Mouse (Mus musculus): ENCODE measurements at regions not wholly inside any gene's neighbourhood (a gene's known extent, or its start where the extent isn't known, plus 50 kb on each side); places are given as distances from the start of the nearest gene placed in this dataset.

- TF ChIP-seq POLR2A (IDR thresholded peaks at IDR 0.05; ENCODE audit: borderline replicate concordance, insufficient read depth, low read length) (no peak), CTCF (IDR thresholded peaks at IDR 0.05; ENCODE audit: borderline replicate concordance, insufficient read depth, low read depth, low read length) (no peak)
Observed at GRCm38 (mm10) chr5:69863027-69863426, 270.9 kb upstream of the Gnpda2 start.

Data from cerebellum, adult 2 months (tissue).